Mouse (Mus musculus) thymus, adult 18-20 months (tissue): ENCODE measurements around the gene Map2k3.

Experiments
- DNase-seq, 2 experiments: peaks; one replicate each; pipeline ENCODE4 v3.0.0; 2022; ENCODE audit warnings: mixed read lengths in 2 of 2

Gene Map2k3

DNA sequence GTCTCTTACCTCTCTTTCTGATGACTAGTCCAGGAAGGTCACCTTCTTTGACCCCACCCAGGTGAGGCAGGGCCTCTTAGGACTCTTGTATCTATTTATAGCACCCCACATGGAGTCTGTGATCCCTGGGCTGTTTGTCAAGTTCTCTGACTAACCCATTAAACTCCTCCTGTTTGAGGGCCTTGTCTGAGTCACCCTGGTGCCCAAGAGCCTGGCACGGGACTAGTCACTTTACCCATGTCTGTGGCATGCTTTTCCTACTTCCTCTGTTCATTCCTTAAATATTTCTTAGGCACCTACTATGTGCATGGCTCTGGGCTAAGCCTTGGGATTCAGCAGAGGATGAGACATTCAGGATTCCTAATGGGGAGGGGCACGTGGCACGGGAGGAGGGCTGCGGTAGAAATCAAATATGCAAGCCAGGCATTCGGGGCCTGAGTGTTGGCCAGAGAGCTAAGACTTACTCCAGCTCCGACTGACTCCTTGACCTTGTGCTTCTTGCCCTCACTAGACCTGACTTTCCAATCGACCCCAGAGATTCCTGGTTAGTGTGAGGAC lies 1.0 kb upstream of the Map2k3 start:
- DNase-seq: no peak

DNA sequence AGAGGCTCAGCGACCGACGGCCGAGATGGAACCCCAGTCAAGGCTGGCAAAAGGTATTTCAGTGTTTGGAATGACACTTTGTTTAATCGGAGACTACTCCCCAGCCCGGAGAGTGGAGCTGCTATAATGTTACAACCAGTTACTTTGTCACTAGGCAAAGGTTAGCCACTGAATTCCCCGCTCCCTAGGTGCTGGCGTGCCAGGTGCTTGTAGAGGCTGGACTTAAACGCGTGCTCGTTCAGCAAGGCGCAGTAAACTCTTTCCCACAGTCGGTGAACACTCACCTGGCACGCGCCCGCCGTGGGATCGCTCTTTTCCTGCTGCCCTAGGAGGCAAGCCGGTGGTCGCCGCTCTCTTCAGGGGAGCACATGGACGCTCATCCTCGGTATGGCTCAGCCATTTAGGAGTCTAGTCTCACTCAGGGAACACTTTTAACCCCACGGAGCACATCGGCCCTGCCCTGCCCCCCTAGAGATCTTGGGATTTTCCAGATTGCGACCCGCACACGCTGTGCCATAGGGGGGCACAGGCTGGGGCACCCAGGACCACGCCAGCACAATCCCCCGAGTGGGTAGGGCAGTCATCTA lies 458 bp upstream of the Map2k3 start:
- peak in 1 of 2 experiments; percentile 22 for DNase-seq

DNA sequence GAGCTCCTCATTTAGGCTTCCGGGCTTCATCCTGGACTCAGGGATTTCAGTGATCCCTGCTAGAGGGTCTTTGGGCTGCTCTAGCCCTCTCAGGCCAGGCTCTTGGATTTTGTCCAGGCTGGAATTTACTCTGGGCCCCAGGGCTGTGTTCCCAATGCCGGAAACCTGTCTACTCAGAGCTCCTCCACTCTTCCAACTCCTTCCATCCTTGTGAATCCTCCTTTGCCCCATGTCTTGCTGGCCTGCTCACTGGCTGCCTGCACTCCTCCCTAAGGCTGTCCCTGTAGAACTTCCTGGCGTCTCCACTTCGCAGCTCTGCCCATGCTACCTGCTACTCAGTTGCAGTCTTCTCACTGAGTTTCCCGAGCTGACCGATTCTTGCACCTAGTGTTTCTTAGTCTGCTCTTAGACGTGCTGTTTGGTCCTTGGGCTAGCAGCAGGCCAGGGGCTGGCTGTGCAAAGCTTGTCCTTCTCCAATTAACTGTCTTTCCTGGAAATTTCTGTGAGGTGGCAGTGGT lies 729 bp downstream of the Map2k3 start:
- DNase-seq: no peak

DNA sequence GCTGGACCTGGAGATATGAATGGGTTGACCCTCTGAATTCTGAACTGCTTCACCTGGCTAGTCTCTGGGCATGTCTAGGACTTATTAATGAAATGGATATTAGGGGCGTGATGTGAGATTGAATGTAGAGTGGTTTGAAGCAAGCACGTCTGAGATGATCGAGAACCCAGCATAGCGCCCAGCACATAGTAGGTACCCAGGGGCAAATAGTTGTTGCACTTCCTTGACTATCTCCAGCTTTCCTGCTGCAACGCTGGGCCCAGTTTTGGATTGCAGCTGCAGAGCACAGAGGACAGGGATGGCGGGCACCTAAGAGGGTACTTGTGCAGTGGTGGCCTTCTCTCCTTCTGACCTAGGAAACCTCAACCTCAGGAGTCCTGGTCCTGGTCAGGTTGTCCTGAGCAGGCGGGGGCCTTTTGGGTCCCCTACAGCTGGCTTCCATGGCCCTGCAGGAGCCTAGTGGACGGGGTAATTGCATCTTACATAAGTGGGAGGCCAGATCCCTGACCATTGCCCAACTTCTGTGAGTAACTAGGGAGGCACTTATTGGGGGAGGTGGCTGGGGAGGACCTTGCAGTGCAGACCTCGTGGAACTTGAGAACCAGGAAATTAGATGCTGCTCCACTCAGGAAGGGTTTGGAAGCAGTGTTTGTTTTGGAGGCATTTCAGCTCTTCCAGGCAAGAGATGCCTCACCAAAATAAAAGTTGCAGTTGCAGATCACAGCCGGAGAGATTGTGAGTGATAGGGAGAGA lies 1.5 kb downstream of the Map2k3 start:
- no peak for DNase-seq

DNA sequence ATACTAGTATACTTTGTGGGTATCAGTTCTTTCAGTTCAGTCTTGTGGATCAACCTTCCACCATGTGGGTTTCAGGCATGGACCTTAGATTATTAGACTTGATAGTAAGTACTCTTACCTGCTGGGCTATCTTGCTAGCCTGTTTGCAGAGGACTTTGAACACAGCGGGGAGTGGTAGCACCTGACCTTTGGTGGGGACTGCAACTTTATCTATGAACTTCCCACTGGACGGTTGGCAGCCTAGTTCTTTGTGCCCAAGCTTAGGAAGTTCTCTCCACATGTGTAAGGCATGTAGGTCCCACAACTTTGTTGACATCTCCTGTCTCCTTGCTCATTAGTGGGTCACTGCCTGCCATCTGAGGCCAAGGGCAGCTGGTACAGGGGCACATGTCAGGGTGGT lies 3.0 kb downstream of the Map2k3 start:
- DNase-seq: no peak

DNA sequence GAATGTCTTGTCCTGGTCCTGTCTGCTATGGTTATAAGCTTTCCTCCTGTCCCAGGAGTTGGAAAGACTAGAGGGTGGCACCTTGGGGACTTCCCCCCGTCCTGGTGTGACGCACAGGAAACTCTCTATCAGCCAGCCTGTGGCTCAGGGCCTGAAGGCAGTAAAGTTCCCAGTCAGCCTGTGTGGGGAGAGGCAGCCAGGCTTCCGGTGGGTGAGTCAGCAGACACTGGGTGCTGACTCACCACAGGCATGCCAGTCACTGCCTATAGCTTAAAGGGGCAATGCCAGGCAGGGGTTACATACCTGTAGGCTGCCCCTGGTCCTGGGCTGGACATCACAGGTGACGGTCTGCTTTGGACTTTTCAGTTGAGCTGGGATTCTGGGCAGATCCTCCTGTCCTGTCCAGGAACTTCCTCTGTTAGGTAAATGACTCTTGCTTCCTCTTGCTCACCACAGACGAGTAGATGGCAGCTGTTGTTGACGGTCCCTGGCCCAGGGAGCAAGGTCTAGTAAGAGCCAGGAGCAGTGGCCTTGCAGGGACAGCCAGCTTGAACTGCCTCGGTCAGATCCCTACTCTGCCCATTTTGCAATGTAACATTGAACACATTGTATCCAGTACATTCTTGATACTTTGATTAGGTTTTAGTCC lies 3.6 kb downstream of the Map2k3 start:
- peak; percentile 63 to 69 for DNase-seq

DNA sequence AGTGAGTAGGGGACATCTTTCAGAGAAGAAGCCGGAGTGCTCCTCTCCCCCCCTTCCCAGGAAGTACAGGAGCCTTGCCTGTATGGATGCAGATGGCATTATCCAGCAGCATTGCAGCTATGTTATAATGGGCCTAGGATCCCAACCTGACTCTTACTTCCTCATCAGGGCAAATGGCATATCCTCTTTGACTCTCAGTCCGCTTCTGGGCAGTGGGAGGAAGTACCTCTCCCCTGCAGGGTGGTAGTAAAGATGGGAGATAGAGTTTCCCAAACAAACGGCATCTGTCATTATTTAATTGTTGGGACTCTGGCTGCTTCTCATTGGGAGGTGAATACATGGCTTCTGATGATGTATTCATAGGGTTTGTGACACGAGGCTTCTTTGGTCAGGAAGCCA lies 4.1 kb downstream of the Map2k3 start:
- no peak for DNase-seq

DNA sequence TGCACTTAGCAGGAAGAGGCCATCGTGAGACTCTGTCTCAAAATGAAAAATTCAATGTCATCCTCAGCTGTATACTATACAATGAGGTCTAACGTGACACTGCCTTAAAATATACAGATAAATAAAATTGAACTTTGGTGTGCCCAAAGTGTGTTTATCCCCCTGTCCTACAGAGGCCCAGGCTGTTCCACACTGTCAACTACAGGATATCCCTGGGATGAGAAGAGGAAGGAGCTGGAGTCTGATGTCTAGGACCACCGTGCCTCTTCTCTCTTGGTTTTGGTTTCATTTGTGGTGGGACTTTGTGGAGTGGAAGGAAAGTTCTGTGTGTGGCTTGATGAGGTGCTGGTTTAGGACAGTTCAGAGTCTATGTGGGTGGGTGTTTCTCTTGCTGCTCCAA lies 5.8 kb downstream of the Map2k3 start:
- no peak for DNase-seq

DNA sequence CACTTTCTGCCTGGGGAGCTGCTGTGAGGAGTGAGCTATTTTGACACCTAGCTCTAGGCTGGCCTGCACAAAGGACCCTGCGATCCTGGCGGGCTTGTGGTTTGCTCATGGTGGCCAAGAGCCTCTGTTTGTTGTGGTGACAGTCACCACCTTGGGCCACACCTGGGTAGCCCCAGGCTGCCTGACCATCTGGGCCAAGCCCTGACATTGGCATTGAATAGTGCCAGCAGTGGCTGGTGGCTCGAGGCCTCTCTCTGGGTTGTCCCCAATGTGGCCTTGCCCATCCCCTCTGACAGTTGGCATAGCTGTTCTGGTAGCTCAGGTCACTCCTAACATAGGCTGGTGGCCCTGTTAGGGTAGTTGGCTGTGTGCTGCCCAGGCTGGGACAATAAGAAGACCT lies 7.7 kb downstream of the Map2k3 start:
- no peak for DNase-seq

DNA sequence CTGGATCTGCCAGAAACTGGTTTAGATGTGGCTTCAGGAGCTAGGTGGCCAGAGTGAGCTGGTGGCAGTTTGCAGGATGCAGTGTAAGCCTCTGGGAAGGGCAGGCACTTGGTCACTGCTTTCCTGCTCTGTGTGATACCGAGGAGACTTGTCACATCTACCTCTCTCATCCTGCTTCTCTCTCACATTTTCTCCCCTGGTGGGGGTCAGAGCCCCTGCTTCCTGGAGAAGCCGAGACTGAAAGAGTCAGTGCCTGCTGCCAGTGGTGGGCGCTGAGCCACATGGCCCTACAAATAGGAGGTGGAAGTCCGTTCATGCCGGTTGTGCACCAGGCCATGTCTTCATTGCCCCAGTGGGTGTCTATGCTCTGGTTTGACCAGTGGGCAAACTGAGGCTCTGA lies 8.7 kb downstream of the Map2k3 start:
- no peak for DNase-seq

DNA sequence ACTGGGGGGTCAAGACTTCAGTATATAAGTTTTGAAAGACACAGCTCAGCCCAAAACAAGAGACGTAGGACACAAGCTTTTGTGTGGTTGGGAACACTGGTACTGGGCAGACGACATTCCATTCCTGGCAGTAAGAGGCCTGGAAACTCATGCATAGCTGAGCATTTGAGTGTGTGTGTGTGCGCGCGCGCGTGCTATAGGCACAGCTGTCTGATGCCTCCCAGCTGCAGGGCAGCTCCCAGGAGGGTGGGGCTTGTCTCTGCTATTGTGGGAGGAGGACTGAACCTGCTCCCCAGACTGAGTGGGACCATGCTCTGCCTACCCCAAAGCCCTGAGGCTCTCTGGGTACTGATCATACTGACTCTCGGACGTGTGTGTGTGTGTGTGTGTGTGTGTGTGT lies 9.5 kb downstream of the Map2k3 start:
- DNase-seq: no peak

DNA sequence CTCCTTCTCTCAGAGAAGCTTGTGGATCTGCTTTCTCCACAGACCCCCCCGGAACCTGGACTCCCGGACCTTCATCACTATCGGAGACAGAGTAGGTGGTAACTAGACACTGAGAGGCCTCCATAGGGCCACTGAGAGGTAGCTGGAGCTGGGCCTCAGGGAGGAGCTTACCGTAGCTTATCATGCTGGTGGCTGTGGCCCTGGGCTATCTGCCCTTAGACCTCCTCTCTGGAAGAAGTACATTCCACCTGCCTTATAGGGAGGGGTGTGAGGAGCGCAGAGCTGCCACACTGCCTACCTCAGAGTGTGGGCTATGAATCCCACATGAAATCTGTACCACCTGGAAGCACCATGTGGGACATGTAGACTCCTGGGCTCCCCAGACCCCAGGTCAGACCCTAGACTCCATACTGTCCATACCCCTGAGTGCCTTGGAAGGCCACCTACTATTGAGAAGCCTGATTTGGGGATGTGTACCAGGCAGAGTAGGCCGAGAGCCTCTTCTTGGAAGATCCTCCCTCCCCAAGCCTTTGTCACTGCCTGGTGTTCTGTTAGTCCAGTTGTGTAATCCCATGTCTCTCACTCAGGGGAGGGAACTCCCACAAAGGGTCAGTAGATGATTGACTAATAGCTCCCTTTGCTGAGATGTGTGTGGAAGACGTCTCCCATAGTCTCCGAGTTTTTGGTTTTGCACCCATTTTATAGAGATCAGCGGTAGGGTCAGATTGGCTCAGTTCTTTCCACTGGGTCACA lies 10.6 kb downstream of the Map2k3 start:
- DNase-seq: no peak

DNA sequence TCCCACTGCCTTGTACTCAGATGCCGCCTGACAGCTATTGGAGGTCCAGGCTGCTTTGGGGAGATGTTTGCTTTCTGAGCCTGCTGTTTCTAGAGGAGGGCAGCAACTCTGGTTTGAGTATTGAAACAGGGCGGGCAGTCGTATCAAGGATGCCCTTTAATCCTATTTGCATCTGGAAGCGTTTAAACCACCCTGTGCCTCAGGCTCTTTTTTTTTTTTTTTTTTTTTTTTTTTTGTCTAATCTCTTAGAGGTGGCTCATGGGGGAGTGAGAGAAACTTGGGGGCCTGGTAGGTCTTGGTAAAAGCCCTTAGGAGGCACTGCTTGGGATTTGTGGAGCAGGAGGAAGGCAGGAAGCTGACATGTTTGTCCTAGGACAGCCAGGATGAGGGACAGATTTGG lies 13.2 kb downstream of the Map2k3 start:
- DNase-seq: no peak

DNA sequence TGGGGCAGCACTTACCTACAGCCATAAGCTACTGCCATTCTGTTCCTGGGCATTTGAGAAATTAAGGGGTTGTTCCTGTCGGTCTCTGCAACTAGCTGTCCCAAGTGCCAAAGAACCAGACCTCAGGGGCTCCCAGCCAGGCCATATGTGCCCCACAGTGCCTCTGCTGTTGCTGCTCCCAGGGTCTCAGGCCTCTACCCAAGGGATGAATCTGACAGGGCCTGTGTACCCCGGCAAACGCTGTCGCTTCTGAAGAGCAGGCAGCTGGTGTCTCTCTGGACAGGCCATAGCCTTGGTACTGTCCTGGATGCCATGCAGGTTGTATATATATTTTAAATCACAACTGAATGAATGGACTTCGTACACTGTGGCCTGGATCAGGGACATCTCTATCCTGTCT lies 20.1 kb downstream of the Map2k3 start:
- DNase-seq: no peak

DNA sequence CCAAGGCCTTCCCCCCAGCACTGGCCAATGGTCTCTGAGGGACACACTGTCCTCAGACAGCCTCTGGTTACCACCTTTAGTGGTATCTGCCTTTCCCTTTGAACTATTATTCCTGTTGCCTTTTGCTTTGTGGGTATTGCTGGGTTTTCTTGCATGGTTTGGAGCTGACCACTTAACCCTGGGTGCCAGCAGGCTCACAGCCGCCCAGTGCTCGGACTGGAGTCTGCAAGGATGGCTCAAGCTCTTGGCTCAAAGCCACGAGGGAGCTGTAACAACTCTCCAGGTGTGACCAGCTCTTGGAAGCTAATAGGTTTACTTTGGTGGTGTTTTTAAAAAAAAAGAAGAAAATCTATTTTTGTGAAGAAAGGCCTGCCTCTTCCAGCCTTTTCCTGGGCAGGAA lies 20.5 kb downstream of the Map2k3 start:
- DNase-seq: no peak

DNA sequence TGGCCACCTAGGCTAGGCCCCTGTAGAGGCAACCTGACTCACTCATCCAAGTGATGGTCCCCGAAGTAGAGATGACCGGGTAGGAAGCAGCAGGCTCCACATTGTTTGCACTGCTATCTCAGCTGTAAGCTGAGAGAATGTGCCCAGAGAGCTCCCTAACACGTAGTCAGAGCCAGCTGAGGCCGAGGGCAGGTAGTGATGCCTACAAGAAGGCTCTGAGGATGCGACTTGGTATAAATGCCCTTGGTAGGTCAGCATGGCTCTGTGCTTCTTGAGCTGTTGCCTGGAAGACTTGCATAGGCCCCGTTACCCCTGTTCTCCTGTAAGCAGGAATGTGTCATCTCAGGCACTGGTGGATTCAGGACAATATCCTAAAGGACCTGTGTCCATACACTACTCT lies 21.2 kb downstream of the Map2k3 start:
- no peak for DNase-seq

DNA sequence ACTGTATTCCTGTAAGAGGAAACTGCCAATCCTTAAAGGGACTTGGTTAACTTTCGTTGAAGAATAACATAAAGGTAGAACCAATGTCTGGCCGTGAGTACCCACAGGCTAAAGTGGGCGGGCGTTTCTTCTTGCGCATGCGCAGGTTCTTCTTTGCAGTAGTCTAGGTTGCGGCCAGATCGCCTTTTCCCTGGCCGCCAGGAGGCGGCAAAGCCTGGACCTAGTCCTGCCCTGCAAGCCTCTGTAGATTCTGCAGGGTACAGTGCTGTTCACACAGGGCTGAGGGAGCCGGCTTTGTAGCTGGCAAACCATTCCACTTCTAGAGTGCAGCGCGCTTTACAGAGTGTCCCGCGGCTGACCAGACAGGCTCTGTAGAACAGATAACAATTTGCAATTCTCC lies 22.0 kb downstream of the Map2k3 start:
- DNase-seq: peak; percentile 46 to 47

DNA sequence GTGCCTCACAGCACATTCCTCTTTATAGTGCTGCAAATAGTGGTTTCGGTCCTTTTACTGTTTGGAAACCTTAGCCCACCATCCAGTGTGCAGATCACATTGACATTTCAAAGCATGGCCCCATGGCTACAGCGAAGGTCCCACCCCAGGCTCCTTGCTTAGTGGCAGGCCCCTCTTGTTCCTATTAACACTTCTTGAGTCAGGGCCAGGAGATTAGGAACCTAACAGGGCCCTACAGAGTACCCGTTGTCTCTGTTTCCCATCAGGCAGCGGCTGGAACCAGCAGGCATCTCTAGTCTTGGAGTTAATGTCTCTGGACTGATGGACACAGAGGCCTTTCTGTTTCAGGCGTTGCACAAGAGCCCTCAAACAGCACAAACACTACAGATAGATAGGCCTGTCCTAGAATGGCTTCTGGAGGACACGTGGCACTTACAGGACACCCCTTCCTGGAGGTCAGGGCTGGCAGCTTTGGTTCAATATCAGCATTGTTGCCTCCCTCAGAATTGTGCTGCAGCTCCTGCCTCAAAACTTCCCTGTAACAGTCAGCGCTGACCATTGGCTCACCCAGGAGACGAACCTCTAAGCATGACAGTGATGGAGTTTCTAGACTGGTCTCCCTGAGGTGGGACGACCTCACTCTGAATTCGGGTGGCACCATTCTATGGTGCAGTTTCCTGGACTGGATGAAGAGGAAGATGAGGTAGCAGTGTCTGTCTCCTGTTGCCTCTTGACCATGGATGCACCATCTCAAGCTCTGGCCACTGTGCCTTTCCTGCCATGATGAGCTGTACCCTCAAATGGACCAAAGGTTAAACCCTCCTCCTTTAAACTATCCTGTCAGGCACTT lies 22.6 kb downstream of the Map2k3 start:
- no peak for DNase-seq

DNA sequence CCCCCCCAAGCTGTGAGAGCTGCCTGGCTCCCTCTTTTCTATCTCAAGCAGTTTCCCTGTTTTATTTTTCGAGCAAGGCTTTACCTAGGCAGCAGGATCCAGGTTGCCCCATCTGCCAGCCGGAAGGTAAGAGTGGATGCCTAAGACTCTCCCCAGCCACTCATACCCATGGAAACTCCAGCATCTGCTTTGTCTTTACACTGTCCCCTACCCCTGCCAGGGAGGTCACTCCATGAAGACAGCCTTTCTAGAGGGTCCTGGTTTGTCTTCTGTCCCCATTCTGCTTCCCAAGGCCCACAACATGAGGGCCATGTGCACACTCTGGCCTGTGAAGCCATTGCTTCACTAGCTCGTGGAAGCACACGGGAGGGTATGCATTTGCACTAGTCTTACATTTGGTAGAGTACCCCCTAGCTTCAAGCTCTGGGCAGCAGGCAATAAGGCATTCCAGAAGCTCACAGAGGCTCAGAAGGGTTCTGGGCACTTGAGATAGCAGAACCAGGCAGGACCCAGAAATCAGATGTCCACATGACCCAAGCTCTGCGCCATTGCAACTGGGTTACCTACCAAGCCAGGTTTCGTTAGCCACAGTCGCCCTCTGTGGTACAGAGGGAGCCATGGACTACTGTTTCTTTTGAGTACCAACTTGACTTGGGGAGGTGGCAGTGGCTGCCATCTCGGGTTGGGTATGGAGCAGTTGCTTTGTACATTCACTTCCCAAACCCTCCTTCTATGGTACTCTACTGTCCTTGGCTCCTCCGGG lies 24.0 kb downstream of the Map2k3 start:
- DNase-seq: no peak

DNA sequence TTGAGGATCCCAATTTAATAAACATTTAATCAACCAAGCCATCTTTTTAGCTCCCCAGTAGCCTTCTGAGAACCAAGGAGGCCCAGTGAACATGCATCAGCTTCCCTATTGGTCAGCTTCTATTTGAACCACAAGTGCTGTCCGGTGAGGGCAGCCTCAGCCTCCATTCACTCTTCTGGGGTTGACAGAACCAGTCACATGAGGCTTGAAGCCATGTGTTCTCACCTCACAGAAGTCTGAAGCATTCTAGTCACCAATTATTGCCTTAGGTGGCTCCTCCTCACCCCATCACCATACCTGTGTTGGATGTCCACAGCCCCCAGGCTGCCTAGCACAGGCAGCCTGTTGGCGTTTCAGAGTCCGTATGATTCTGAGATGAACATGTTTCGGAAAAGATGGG lies 27.1 kb downstream of the Map2k3 start:
- no peak for DNase-seq

DNA sequence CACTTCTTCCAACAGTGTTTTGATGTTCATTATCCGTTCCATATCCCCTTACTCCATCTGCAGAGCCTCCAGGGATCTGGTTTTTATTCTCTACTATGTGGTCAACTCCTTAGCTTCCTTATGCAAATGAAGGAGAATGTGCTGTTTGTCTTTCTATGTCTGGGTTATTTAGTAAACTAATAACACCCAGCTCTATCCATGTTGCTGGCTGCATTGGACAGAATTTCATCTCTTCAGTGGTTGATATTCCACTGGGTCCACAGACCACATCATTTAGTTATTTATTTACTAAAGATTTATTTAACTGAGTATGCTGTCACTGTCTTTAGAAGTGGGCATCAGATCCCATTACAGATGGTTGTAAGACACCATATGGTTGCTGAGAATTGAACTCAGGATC lies 29.3 kb downstream of the Map2k3 start:
- no peak for DNase-seq
